13 mouse cellular contexts compared by ENCODE assay signal in the genomic region with DNA sequence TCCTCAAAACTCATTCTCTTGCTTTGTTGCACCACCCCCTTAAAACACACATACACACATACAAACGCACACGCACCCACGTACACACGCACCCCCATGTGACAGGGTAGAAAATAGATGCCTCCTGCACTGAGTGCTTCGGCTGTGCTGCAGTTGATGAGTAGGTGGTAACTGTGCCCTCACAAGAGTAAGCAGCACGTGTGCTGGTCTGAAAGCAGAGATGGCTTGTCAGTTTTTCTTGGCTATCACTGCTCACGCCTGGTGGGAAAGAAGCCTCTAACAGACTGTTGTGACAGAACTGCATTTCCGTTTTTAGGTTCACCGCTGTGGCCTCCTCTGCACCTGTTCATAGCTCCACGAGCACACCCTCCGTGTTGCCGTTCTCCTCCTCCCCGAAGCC.
A peak's percentile ranks its signal among the peaks of the same experiment; 100 is the strongest.
DNase-seq lines count a peak whose midpoint lies in the region.
"Had no signal": no experiment of that assay in that cellular context is flagged by ENCODE, and none has a peak within 500 bp of the region (broad histone marks: within the 10 kb centered on the region; RNA-seq: fewer than 3 reads in every experiment).

No protein-coding gene starts in this region.

- DNase-seq in frontal cortex, postnatal 25 days (ENCODE audit: low spot score in 2 of 2), result peak; percentile 30 to 43
- DNase-seq in layer of hippocampus, adult 9-10 months (ENCODE audit: low spot score), result peak; percentile 25
- DNase-seq in left cerebral cortex, adult 9 months (ENCODE audit: low spot score in 2 of 2), result peak; percentile 72 to 88
- DNase-seq in right cerebral cortex, postnatal 36 days (ENCODE audit: low spot score in 2 of 2), result peak; percentile 77 to 87
- DNase-seq in lung, postnatal 25 days (ENCODE audit: low spot score), result no peak
- no peak for DNase-seq in Muller cell, postnatal 12 days (ENCODE audit: inconsistent ontology term)
- no peak for DNase-seq in kidney, postnatal 25 days
- DNase-seq: adrenal gland, postnatal 10 days; cerebellum, adult 2 months; embryo, embryonic 11 days; heart, postnatal 36 days; kidney, adult 18-20 months; retina, postnatal 1 day had no signal

Comparison
In these comparisons a context has a peak if more than half of its experiments do, and no peak if none do; other contexts are left out.
1. DNase-seq: peak in frontal cortex, postnatal 25 days (2 of 2), layer of hippocampus, adult 9-10 months (single experiment), left cerebral cortex, adult 9 months (2 of 2) and right cerebral cortex, postnatal 36 days (2 of 2); none in lung, postnatal 25 days (single experiment), Muller cell, postnatal 12 days (single experiment) and kidney, postnatal 25 days (0 of 2).